Mouse (Mus musculus): ENCODE measurements around the gene Atg16l1. TPM values are rescaled to one million over a fixed set of nuclear protein-coding genes. Genes with fewer than 3 reads are reported as not detected.

The Atg16l1 gene
- polyA plus RNA-seq, 1 experiment = 5.1 TPM

- no peak for TF ChIP-seq GATA1 (IDR thresholded peaks at IDR 0.05; ENCODE audit: low read length)
Measured at GRCm38 (mm10) chr1:87803576-87803975, 47.9 kb downstream of the Atg16l1 start, which contains the start of gene Sag. Sag (plus strand) TSS chr1:87803680.

DNA sequence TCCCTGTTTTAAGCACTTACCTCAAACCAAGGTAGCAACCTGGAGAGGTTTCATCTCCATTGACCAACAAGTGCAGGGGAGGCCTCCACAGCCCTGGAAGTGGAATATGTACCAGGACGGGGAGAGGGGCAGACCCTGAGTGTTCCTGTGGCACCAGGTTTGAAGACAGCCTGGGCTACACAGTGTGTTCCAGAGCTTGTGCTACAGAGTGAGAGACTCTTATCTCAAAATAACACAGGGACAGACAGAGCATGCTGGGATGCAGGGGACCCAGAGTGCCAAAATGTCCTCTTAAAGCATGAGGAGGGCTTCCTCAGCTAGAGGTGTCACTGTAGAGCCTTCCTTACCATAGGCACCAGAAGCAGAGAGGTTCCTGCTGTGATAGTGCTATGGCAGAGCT lies 52.1 kb downstream of the Atg16l1 start:
- TF ChIP-seq GATA1 (IDR thresholded peaks at IDR 0.05; ENCODE audit: low read length) = no peak

DNA sequence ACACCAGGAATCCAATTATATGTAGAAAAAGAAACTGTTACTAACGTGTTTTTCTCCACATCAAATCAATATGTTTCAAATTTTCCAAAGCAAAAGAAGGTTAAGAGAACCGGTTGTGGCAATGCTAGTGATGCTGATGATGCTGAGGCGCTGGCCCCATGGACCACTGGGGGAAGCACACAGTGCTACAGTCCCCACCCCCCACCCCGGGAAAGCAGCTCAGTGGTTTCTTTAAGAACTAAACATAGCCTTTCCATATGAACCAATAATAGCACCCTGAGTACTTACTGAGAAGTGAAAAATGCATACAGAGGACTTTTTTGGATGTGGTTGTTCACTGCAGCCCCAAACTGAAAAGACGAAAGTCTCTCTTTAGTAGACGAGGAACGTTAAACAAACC lies 55.7 kb downstream of the Atg16l1 start:
- TF ChIP-seq GATA1 (IDR thresholded peaks at IDR 0.05; ENCODE audit: low read length) = no peak

DNA sequence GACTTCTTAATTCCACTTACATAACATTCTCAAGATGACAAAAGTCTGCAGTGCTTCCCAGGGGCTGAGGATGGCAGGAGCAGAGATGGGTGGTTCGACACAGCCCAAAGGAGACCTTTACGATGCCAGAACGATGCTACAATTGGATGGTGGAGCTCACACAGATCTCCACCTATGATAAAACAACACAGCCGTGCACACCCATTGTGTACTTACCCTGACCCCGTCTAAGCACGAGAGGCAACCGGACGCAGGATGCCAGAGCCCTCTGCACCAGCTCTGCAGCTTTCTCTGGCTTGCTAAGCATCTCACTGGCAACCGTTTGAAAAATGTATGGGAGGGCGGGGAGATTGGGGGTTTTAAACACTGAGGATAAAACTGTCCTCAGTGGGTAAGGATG lies 56.4 kb downstream of the Atg16l1 start:
- no peak for TF ChIP-seq GATA1 (IDR thresholded peaks at IDR 0.05; ENCODE audit: low read length)

DNA sequence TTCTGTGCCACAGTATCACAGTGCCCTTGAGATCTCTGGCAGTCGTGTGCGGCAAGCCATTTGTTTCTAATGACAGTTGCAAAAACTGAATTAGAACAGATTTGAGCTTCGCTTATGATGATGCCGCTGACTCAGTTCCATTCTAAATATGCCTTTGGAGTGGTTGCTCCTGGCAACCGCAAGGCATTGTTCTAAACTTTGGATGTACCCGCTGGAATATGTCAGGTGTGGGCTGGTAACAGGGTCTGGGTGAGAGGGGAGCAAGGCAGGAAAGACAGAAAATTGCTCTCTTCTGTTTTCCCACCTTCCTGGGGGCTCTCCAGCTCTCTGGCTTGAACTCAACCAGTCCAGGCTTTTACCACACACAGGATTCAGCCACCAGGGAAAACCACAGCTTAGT lies 57.5 kb downstream of the Atg16l1 start:
- no peak for TF ChIP-seq GATA1 (IDR thresholded peaks at IDR 0.05; ENCODE audit: low read length)

DNA sequence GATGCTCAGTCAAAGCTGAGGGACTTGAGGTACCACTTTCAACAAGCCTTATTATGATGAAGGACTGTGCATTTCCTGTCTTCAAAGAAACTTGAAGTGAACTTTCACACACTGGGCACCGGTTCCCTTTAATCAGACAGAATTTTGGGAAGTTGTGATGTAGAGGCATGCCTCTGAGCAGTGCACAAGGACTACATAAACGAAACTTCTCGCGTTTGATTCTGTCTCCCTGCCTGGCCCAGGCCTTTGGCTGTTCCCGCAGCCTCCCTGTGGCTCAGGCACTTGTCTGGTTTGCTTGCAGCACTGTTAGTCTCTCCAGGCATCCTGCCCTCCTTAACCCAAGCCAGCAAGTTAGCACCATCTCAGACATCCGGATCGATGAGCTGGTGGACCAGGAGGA lies 58.0 kb downstream of the Atg16l1 start:
- TF ChIP-seq GATA1 (IDR thresholded peaks at IDR 0.05; ENCODE audit: low read length) = no peak

DNA sequence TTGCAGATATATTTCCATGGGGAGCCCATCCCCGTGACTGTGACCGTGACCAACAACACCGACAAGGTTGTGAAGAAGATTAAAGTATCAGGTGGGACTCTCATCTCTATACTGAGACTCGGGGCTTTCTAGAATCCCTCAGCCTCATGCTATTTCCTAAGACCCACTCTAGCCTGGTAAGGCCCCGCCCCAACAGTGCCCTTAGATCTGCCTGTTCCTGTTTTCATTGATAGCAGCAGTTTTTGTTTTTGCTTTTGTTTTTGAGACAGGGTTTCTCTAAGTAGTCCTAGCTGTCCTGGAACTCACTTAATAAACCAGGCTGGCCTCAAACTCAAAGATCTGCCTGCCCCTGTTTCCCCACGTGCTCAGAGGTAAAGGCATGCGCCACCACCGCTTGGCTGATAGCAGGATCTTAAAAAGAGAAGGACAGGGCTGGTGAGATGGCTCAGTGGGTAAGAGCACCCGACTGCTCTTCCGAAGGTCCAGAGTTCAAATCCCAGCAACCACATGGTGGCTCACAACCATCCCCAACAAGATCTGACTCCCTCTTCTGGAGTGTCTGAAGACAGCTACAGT lies 68.8 kb downstream of the Atg16l1 start:
- TF ChIP-seq GATA1 (IDR thresholded peaks at IDR 0.05; ENCODE audit: low read length) = no peak

DNA sequence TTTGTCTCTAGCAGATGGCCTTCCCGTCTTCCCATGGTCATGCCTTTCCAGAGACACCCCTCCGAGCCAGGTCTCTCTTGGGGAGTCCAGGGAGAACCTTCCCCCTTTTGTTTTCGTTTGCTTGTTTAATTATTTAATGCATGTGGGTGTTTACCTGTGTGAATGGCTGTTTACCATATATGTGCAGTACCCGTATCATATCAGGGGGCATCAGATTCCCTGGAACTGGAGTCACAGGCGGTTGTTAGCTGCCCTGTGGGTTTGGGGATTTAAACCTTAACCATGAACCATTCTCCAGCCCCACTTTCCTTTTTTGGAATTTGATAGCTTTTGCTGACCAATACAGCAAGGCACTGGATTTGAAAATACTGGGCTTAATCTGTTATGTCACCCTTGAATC lies 69.6 kb downstream of the Atg16l1 start:
- no peak for TF ChIP-seq GATA1 (IDR thresholded peaks at IDR 0.05; ENCODE audit: low read length)

DNA sequence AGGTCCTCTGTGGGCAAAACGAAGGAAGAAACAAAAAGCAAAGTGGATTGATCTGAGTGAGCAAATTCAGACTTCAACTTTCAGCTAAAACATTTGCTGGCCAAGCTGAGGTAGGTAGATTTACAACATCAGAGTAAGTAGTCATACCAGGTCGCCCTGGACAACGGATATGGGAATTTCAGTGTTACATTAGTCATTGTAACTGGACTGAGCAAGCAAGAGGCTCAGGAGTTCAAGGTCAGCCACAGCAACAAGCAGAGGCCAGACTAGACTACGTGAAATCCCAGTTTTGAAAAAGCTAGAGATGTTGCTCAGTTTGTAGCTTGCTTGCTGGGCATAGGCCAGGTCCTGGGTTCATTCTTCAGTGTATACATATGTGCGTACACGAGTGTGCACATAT lies 70.3 kb downstream of the Atg16l1 start:
- no peak for TF ChIP-seq GATA1 (IDR thresholded peaks at IDR 0.05; ENCODE audit: low read length)

DNA sequence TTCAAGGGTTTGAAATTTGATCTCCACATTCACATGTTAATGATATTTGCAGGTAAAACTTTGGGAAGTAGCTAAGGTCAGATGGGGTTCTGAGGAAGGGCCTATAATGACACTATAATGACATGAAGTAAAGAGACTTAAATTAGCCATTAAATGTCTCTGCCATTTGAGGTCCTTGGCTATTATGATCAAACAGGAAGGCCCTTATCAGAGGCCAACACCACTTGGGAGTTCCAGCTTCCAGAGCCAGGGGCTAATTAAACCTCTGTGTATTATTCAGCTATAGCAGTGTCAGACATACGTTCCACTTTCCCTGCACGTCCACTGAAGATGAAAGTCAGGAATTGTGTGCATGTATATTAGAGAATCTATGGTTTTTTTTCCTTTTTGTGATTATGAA lies 70.8 kb downstream of the Atg16l1 start:
- TF ChIP-seq GATA1 (IDR thresholded peaks at IDR 0.05; ENCODE audit: low read length) = no peak

GRCm38 (mm10) chr1:87828185-87828584 lies 72.5 kb downstream of the Atg16l1 start:
- TF ChIP-seq GATA1 (IDR thresholded peaks at IDR 0.05; ENCODE audit: low read length) = no peak

DNA sequence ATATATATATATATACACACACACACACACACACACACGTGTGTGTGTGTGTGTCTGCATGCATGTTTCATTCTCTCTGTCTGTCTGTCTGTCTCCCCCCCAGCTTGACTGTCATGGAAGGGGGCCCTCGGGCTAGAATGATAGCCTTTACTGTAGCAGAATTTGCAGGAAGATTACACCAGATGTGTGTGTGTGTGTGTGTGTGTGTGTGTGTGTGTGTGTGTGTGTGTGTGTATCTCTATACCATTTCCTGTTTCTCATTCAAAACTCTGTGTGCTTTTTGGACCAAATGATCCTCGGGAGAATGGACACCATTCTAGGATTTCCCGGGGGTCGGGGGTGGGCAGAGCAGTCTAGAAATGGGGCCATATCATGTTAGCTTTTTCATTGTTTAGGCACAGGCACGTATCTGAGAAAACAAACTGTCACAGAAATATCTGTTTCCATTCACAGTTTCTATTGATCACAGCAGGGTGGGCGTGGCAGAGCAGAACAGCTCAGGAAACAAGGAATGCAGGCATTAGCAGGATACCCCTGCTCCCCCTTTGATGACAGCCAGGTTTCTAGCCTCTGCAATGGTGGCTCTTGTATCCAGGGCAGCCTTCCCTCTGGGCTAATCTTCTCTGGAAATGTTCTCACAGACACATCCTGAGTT lies 73.4 kb downstream of the Atg16l1 start:
- no peak for TF ChIP-seq GATA1 (IDR thresholded peaks at IDR 0.05; ENCODE audit: low read length)

- no peak for TF ChIP-seq GATA1 (IDR thresholded peaks at IDR 0.05; ENCODE audit: low read length)
Measured at GRCm38 (mm10) chr1:87829621-87830211, 74.0 kb downstream of the Atg16l1 start.

- TF ChIP-seq GATA1 (IDR thresholded peaks at IDR 0.05; ENCODE audit: low read length) = no peak
Measured at GRCm38 (mm10) chr1:87836453-87836852, 80.8 kb downstream of the Atg16l1 start.

DNA sequence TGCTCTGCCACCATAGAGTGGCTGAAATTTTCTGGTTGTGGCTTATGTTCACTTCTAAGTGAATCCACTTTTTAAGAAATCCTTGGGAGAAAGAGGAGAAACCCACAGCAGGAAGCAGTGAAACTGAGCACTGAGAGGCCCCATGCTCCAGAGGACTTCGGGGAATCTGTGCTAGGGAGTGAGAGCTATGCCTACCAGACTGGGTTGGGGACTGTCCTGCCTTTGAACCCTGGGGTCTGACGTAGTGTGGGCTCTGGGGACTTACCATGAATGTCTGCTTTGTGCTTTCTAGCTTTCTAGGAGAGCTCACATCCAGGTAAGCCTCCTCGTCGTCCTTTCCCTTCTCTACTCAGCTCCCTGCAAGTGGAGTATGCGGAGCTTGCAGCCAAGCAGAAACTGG lies 81.3 kb downstream of the Atg16l1 start:
- TF ChIP-seq GATA1 (IDR thresholded peaks at IDR 0.05; ENCODE audit: low read length) = no peak

DNA sequence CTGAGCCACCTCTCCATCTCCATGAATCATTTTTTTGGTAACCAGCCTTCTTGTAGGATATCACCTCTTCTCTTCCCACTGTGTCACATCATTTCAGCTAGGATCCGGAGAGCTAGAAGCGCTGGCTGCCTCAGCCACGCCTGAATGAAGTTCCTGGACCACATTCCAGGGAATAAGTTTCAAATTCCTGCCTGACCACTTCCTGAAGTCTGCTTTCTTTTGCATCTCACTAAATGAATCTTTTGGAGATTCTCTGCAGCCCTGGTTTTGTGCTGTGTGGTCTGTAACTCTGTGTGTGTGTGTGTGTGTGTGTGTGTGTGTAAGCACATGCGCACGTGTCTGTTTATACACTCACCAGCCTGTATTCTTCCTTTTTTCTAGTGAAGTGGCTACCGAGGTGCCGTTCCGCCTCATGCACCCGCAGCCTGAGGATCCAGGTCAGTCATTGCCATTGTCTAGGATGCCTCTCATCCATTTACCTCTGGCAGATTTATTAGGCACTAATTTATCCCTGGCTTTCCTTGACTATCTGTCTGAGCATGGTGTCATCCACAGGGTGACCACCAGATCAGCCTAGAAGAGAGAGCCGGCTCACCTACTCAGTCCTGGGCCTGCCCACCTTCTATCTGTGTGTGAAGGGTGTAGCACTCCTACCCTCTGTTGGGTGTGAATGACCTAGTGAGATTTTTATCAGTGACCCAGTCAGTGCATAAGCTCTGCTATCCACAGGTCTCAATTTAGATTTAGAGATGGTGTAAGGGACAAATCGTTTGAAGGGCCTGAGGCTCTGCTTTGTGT lies 84.9 kb downstream of the Atg16l1 start:
- no peak for TF ChIP-seq GATA1 (IDR thresholded peaks at IDR 0.05; ENCODE audit: low read length)

Other genes with a start within 250 kb of the Atg16l1 start
- gene Neu2, start 246.0 kb upstream of the Atg16l1 start, polyA plus RNA-seq (2012) = not detected in 2 replicates
- gene Ngef, start 182.0 kb upstream of the Atg16l1 start, polyA plus RNA-seq (2012) = not detected in 2 replicates
- gene Inpp5d, start 135.6 kb upstream of the Atg16l1 start, polyA plus RNA-seq (2012) = 97.0 and 201 TPM in 2 replicates
- not detected in 2 replicates for gene Sag, start 47.8 kb downstream of the Atg16l1 start, polyA plus RNA-seq (2012)
- 15.5 and 25.3 TPM in 2 replicates for gene Dgkd, start 97.4 kb downstream of the Atg16l1 start, polyA plus RNA-seq (2012)